Mouse (Mus musculus): ENCODE data around the gene Magix.
A peak's percentile ranks its signal among the peaks of the same experiment; 100 is the strongest.

DNA sequence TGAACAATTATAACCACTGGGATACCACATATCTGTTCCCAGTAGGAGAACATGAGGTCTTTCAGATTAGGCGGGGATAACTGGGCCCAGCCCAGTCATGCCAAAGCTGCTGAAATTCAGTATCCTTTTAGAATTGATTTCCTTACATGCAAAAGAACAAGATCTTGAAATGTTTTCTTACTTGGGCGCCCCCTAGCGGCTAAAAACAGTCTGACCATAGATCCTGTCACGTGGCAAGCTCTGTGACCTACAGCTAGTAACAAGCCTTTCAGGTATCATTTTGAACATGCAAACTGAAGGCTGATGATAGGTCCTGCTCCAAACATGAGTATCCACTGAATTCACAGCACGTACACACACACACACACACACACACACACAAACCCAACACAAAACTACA lies 35.7 kb downstream of the Magix start:
- TF ChIP-seq CTCF (IDR thresholded peaks at IDR 0.05; ENCODE audit: low read depth, low read length) (peak; percentile 44; the same call in 1 of the 2 replicates), POLR2A (IDR thresholded peaks at IDR 0.05; ENCODE audit: extremely low read depth, insufficient read depth, low read length) (no peak)
